Mouse (Mus musculus) ES-E14 (cell line): ENCODE data around the gene Cxcl2.

ENCODE experiments used
- CHD2 ChIP-seq: IDR thresholded peaks from 2 replicates; pipeline ENCODE4 v1.6.1; 2014; ENCODE audit warnings: mild to moderate bottlenecking, low read depth, low read length, inconsistent platforms
- HCFC1 ChIP-seq: IDR thresholded peaks from 2 replicates; pipeline ENCODE4 v1.6.1; 2012; ENCODE audit warnings: low read length, inconsistent platforms, borderline replicate concordance; ENCODE audit not compliant: insufficient read depth
- MAFK ChIP-seq: IDR thresholded peaks from 2 replicates; pipeline ENCODE4 v1.6.1; 2014; ENCODE audit warnings: mild to moderate bottlenecking, low read depth, low read length, inconsistent platforms; ENCODE audit not compliant: insufficient read depth
- ZC3H11A ChIP-seq: IDR thresholded peaks from 2 replicates; pipeline ENCODE4 v1.6.1; 2012; ENCODE audit warnings: low read depth, mild to moderate bottlenecking, inconsistent platforms, low read length, borderline replicate concordance
- ZNF384 ChIP-seq: IDR thresholded peaks from 2 replicates; pipeline ENCODE4 v1.6.1; 2012; ENCODE audit warnings: low read depth, low read length, inconsistent platforms

DNA sequence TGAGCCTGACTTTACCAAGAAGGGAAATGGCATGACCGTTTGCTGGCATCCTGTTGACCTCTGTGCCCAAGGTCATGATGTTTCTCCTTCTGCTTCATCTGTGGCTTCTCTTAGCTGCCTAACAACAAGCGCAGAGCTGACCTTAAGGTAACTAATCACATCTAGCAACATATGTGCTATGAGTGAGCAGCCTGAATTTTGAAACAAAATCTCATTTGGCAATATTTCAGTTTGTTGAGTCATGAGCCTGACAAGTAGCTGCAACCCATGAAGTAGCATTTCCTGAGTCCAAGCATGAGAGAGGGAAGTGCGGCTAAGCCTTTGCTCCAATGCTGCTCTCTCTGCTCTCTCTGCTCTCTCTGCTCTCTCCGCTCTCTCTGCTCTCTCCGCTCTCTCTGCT lies 22.0 kb upstream of the Cxcl2 start:
- no peak for TF ChIP-seq CHD2
- no peak for TF ChIP-seq ZNF384
- no peak for TF ChIP-seq HCFC1
- no peak for TF ChIP-seq ZC3H11A
- no peak for TF ChIP-seq MAFK
